Mouse (Mus musculus) forebrain, embryonic 10.5 days (tissue): ENCODE results near the gene Dcaf7. TPM values are rescaled to one million over a fixed set of nuclear protein-coding genes. Genes with fewer than 3 reads are reported as not detected.
"Not testable (repeated sequence)": the region's sequence is repeated elsewhere in the genome, so short reads cannot be mapped to it uniquely, and the experiment has no call there.

Source experiments
- DNase-seq: peaks from one replicate; pipeline ENCODE4 v3.0.0-alpha.2; 2017; ENCODE audit warnings: low spot score; ENCODE audit errors: extremely low spot score
- H3K27ac ChIP-seq: fragments of 300-500 bp; sonication (generic); 2 replicates; pipeline ENCODE4 v1.5.1; 2016; ENCODE audit warnings: mild to moderate bottlenecking
- H3K27me3 ChIP-seq: fragments of 300-500 bp; sonication (generic); 2 replicates; pipeline ENCODE4 v1.6.1; 2016; ENCODE audit warnings: mild to moderate bottlenecking; ENCODE audit not compliant: poor library complexity, severe bottlenecking
- H3K36me3 ChIP-seq: fragments of 300-500 bp; sonication (generic); replicated peaks from 2 replicates; pipeline ENCODE4 v1.6.1; 2016; ENCODE audit warnings: mild to moderate bottlenecking, moderate library complexity
- H3K4me1 ChIP-seq: fragments of 300-500 bp; sonication (generic); 2 replicates; pipeline ENCODE4 v1.6.1; 2016
- H3K4me3 ChIP-seq: fragments of 300-500 bp; sonication (generic); 2 replicates; pipeline ENCODE4 v1.5.1; 2016; ENCODE audit warnings: mild to moderate bottlenecking, moderate library complexity
- H3K9me3 ChIP-seq: fragments of 300-500 bp; sonication (generic); 2 replicates; pipeline ENCODE4 v1.6.1; 2016; ENCODE audit warnings: mild to moderate bottlenecking, moderate library complexity
- WGBS: fragments of 180-500 bp; shearing (Covaris S2); methylation state at CpG from one replicate; pipeline ENCODE4 v1.1.7; 2016; 5-methylcytosine and 5-hydroxymethylcytosine counted together
- polyA plus RNA-seq: library from polyadenylated mRNA; unstranded; fragments of >200 nt; fragmentation: Nextera tagmentation; extraction: Ambion mirVana; gene quantifications from 2 replicates; pipeline ENCODE4 v1.2.1, GENCODE M21; 2016

Dcaf7 gene
- polyA plus RNA-seq, 1 experiment from 2014 or later, result 87.1 TPM

DNA sequence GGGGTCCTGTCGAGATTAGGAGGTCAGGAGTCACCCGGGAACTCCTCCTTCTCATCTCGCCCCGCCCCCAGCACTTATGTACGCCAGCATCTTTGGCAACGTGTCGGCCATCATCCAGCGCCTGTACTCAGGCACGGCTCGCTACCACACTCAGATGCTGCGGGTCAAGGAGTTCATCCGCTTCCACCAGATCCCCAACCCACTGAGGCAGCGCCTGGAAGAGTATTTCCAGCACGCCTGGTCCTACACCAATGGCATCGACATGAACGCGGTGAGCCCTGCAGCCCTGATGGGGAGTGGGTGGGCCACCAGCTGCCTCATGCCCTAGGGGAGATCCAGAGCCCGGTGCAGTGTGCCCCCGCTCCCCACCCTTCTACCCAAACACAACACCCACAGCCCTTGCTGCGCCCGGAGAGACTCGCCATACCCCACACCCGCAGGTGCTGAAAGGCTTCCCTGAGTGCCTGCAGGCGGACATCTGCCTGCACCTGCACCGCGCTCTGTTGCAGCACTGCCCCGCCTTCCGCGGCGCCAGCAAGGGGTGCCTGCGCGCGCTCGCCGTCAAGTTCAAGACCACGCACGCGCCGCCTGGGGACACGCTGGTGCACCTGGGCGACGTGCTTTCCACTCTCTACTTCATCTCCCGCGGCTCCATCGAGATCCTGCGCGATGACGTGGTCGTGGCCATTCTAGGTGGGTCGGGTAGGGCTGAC is 16.5 kb upstream of the Dcaf7 start:
- H3K4me1 ChIP-seq, result peaks cover 15% of the 10 kb centered on the region
- DNase-seq, result peak; percentile 38
- H3K27me3 ChIP-seq, result peaks cover 44% of the 10 kb centered on the region
- H3K36me3 ChIP-seq, result no peaks in the 10 kb centered on the region
- H3K9me3 ChIP-seq, result no peaks in the 10 kb centered on the region
- under 1% methylated on average over 50 of the region's 50 CpGs for WGBS
- H3K4me3 ChIP-seq, result peak overlapping the region; percentile 61
- peak overlapping the region; percentile 51 for H3K27ac ChIP-seq

DNA sequence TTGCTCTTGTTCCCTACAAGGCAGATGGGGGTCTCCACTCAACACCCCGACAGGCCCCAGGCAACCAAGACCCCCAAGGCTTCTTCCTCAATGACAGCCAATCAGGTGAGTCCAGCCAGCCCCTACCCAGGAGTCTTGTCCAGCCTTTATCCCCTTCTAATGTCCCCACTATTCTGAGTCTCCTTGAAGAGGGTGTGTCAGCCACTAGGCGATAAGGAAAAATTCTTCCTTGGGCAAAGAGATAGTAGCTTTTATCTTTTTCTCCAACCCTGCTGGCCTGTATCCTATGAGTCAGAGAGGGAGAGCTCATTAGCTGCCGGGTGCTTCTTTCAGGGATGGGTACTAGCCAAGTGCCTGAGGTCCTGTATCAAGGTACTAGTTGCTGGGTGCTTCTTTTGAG is 10.9 kb upstream of the Dcaf7 start:
- H3K4me1 ChIP-seq, result peaks cover under 1% of the 10 kb centered on the region; the same call in 1 of the 2 replicates
- H3K4me3 ChIP-seq, result no peak overlapping the region
- peaks cover 21% of the 10 kb centered on the region for H3K27me3 ChIP-seq
- no peak for DNase-seq
- H3K27ac ChIP-seq, result no peak overlapping the region
- H3K36me3 ChIP-seq, result peaks cover 7% of the 10 kb centered on the region
- no peaks in the 10 kb centered on the region for H3K9me3 ChIP-seq
- 86% methylated on average over 3 of the region's 3 CpGs for WGBS

DNA sequence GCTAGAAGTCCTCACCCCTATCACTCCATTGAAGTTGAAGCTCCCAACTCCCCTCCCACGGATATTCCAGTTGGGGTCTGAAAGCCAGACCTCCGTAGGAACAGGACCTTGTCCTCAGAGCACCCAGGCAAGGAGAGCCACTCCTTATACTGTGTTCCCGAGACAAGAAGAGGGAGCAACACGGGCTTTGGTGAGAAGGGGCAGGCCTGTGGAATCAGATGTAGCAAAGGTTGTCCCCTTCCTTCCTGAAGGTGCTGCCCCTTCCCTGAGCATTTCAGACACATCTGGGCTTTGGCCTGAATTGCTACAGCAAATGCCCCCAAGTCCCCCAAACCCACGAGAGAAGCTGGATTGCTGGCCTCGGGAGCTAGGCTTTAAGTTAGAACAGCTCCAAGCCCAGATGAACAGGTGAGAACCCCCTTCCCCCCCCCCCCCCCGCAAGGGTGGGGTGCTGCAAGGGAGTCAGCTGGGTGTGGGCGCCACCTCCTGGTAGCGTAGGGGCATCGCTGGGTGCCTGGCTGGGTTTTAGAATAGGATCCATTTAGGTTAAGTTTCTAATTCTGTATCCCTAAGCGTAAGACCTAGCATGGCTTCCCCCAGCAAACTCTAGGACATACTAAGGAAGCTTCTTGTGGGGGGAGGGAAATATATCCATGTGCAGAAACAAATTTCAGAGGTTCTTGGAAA is 10.1 kb upstream of the Dcaf7 start:
- Histone ChIP-seq H3K36me3 (peaks cover 7% of the 10 kb centered on the region), H3K9me3 (no peaks in the 10 kb centered on the region), H3K27ac (no peak overlapping the region), H3K27me3 (peaks cover 12% of the 10 kb centered on the region), H3K4me1 (no peaks in the 10 kb centered on the region), H3K4me3 (no peak overlapping the region)
- 53% methylated on average over 11 of the region's 11 CpGs for WGBS
- no peak for DNase-seq

DNA sequence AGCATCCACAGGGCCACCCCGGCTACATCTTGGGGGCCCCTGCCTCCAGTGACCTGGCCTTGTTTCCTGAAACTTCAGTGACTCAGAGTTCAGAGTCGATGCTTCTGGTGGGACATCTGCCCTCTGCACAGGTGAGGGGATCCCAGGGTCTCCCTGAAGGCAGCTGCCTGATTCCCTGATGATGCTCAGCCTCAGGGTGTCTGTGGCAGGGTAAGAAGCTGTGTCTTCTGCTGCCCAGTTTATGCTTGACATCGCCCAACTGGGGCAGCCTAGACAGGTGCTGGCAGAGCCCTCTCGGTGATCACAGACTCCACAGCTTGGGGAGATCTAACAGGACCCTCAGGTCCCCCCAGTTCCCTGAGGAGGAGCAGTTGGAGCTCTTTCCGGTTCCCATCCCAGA is 9.1 kb upstream of the Dcaf7 start:
- H3K4me1 ChIP-seq, result no peaks in the 10 kb centered on the region
- WGBS, result 87% methylated on average over 5 of the region's 5 CpGs
- H3K9me3 ChIP-seq, result peaks cover 2% of the 10 kb centered on the region; the same call in 1 of the 2 replicates
- no peak for DNase-seq
- H3K27me3 ChIP-seq, result 0 out of 2 replicates have a peak, but pooled peaks cover 2% of the 10 kb centered on the region
- H3K4me3 ChIP-seq, result no peak overlapping the region
- no peak overlapping the region for H3K27ac ChIP-seq
- peaks cover 7% of the 10 kb centered on the region for H3K36me3 ChIP-seq

DNA sequence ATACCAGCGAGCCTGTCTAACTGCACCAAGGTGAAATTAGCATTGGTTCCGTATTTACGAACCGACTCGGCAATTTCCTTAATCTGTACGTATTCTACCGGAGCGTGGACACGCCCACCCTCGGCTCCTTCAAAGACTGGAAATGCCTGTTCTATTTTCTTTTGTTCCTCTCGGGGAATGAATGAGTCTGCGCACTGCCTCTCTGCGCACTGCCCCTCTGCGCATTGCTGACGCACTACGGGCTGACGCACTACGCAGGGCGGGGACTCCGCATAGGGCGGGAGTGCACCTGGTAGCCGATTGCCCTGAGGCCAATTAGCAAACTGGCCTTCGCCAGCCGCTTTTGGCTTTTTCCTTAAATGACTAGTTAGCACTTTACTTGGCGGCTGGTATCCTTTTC is 4.6 kb upstream of the Dcaf7 start:
- not testable (repeated sequence) for H3K27me3 ChIP-seq, H3K9me3 ChIP-seq, DNase-seq, H3K36me3 ChIP-seq
- peak overlapping the region; percentile 65; the same call in 1 of the 2 replicates for H3K27ac ChIP-seq
- peak overlapping the region; percentile 47 for H3K4me3 ChIP-seq
- H3K4me1 ChIP-seq, result peaks cover 16% of the 10 kb centered on the region
- WGBS, result 34% methylated on average over 12 of the region's 25 CpGs

DNA sequence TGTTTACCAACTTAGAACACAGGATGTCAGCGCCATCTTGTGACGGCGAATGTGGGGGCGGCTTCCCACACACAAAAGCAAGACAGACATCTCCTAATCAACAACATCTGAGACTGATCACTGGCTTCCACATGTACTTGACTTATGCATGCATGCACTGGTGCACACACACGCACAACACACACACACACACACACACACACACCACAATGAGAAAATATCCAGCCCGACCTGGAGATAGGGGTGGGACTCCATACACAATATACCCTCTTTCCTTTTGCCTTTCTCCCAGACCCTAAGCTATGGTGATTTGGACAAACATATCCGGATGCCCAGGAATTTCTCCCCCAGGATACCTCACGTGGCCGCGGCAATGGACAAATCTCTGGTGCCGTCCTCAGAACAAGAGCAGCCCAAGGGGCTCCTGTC is 3.2 kb upstream of the Dcaf7 start:
- Histone ChIP-seq H3K4me1 (peaks cover 28% of the 10 kb centered on the region), H3K4me3 (peak overlapping the region; percentile 38), H3K9me3 (peaks cover 2% of the 10 kb centered on the region; the same call in 1 of the 2 replicates), H3K27me3 (no peaks in the 10 kb centered on the region), H3K27ac (peak overlapping the region; percentile 84), H3K36me3 (no peaks in the 10 kb centered on the region)
- peak; percentile 44 for DNase-seq
- 38% methylated on average over 11 of the region's 11 CpGs for WGBS

DNA sequence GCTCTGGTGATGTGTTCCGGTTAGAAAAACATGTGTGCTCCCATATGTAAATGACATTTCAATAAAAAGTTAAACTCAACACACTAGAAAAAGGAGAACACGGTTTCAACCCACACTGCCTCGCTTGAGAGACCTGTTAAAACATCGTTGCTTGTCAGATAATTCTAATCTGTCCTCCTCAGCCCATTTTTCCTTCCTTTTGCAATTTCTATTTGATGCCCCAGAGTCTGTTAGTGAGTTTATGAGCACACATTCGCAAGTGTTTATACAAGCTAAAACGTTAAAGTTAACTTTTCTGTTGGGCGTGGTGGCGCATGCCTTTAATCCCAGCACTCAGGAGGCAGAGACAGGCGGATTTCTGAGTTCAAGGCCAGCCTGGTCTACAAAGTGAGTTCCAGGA is 1.7 kb upstream of the Dcaf7 start:
- Histone ChIP-seq H3K27ac (no peak overlapping the region), H3K4me1 (peaks cover 33% of the 10 kb centered on the region), H3K9me3 (peaks cover 2% of the 10 kb centered on the region; the same call in 1 of the 2 replicates), H3K36me3 (0 out of 2 replicates have a peak, but pooled peaks cover 6% of the 10 kb centered on the region), H3K27me3 (no peaks in the 10 kb centered on the region), H3K4me3 (no peak overlapping the region)
- 92% methylated on average over 9 of the region's 9 CpGs for WGBS
- no peak for DNase-seq

DNA sequence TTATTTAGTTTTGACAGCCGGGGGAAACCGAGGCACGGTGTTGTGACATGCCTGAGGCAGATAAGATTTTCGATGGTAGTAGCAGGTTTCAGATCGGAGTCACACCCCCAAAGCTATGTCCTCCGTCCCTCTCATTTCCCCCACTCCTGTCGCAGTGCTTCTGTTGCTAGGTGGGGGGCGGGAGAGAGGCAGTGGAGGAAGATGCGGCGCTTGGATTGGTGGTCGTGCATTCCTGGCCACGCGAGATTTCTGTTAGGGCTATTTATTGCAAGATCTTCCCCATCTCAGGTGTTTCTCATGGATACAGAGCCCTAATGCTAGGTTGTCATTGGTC is 713 bp downstream of the Dcaf7 start:
- no peaks in the 10 kb centered on the region for H3K27me3 ChIP-seq
- peak overlapping the region; percentile 97 for H3K4me3 ChIP-seq
- WGBS, result 0% methylated on average over 13 of the region's 13 CpGs
- peaks cover 33% of the 10 kb centered on the region for H3K4me1 ChIP-seq
- peak overlapping the region; percentile 92 for H3K27ac ChIP-seq
- 0 out of 2 replicates have a peak, but pooled peaks cover 10% of the 10 kb centered on the region for H3K36me3 ChIP-seq
- no peaks in the 10 kb centered on the region for H3K9me3 ChIP-seq
- peak; percentile 54 for DNase-seq

DNA sequence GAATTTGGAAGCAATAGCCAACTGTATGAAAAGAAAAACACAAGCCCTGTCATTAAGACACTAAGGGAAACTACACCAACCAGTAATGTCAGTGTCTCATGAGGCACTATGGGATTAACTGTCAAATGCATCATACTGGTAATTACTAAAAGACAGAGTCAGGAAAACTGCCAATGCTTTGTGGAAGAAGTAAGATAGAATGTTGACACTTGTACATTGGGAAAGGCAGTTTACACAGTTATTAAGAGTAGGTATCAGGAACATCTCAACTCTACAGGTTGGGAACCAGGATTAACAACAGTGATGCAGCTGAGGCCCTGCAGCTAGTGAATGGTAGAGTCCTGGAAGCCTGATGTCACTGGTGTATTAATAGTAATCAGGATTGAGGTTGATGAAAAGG is 7.7 kb downstream of the Dcaf7 start:
- no peaks in the 10 kb centered on the region for H3K4me1 ChIP-seq
- H3K27me3 ChIP-seq, result no peaks in the 10 kb centered on the region
- no peak for DNase-seq
- H3K9me3 ChIP-seq, result no peaks in the 10 kb centered on the region
- H3K36me3 ChIP-seq, result peaks cover 44% of the 10 kb centered on the region
- H3K27ac ChIP-seq, result no peak overlapping the region
- no peak overlapping the region for H3K4me3 ChIP-seq

DNA sequence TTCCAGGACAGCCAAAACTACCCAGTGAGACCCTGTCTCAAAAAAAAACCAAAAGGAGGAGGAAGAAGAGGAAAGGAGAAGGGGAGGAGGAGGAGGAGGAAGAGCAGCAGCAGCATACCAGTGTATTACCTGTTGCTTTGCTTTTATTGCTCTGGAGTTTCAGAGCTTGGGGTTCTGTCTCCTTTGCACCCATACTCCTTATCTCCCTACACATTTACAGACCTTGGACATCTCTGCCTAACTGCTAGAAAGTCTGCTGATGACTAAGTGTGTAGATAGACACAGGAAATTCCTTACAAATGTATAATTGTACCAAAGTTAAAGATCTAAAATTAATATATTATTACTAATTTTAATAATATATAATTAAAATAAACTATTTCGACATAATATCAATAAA is 8.6 kb downstream of the Dcaf7 start:
- Histone ChIP-seq H3K27ac (no peak overlapping the region), H3K4me1 (no peaks in the 10 kb centered on the region), H3K27me3 (no peaks in the 10 kb centered on the region), H3K36me3 (peaks cover 49% of the 10 kb centered on the region), H3K4me3 (no peak overlapping the region), H3K9me3 (no peaks in the 10 kb centered on the region)
- WGBS, result 96% methylated on average over 1 of the region's 1 CpGs
- no peak for DNase-seq

DNA sequence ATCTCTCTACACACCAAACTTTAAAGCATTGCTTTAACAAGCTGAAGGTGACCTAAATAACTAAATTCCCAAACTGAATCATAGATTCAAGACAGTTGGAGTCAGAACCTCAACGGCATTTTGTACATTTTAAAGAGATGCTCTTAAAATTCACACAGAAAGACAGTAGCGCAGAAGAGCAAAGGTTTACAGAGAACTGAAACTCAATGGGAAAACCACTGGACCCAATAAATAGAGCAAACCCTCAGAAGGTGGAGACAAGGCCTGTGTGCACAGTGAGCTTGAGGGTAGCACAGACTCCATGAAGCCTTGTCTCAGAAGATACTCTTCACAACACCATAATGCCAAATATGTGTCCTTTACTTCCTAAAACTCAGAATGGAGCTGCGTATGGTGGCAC is 9.1 kb downstream of the Dcaf7 start:
- Histone ChIP-seq H3K4me3 (no peak overlapping the region), H3K27ac (no peak overlapping the region), H3K9me3 (no peaks in the 10 kb centered on the region), H3K4me1 (no peaks in the 10 kb centered on the region), H3K36me3 (peaks cover 52% of the 10 kb centered on the region), H3K27me3 (no peaks in the 10 kb centered on the region)
- 92% methylated on average over 3 of the region's 3 CpGs for WGBS
- DNase-seq, result no peak

DNA sequence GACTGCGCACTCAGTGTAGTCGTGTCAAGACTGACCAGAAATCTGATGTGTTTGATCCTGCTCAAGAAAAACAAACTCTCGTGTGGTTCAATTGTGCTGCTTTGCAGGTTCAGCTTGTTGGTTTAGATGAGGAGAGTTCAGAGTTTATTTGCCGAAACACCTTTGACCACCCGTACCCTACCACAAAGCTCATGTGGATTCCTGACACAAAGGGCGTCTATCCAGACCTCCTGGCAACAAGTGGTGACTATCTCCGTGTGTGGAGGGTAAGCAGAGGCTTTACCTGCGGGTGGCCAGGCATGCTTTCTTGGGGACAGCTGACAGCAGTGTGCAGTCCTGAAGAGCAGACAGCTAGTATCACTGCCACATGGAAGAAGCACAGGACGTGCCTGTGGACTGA is 9.9 kb downstream of the Dcaf7 start:
- DNase-seq, result no peak
- Histone ChIP-seq H3K36me3 (peaks cover 59% of the 10 kb centered on the region), H3K27me3 (no peaks in the 10 kb centered on the region), H3K9me3 (no peaks in the 10 kb centered on the region), H3K27ac (no peak overlapping the region), H3K4me3 (no peak overlapping the region), H3K4me1 (no peaks in the 10 kb centered on the region)
- WGBS, result 91% methylated on average over 9 of the region's 9 CpGs

DNA sequence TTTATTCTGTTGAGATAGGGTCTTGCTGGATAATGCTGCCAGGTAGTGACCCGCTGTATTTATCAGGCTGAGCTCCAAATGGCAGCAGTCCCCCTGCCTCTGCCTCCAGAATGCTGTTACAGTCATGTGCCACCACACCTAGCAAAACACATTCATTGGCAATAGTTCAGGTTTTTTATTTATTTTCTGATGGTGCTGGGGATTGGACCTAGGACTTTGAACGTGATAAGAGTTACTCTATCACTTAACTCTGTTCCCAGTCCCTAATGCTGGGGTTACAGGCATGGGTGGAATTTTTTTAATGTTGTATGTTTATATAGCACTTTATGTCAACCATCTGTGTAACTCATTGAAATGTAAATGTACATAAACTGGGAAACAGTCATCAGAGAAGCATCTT is 17.2 kb downstream of the Dcaf7 start:
- Histone ChIP-seq H3K27ac (no peak overlapping the region), H3K36me3 (peaks cover 99% of the 10 kb centered on the region), H3K27me3 (no peaks in the 10 kb centered on the region), H3K4me1 (no peaks in the 10 kb centered on the region), H3K4me3 (no peak overlapping the region), H3K9me3 (no peaks in the 10 kb centered on the region)
- WGBS, result 97% methylated on average over 2 of the region's 2 CpGs
- DNase-seq, result no peak
